Mouse (Mus musculus): ENCODE data around the gene Crp. TPM values are rescaled to one million over a fixed set of nuclear protein-coding genes. Genes with fewer than 3 reads are reported as not detected.

Crp gene
- polyA plus RNA-seq, 1 experiment = not detected

- WGBS = 46% methylated on average over 2 of the region's 2 CpGs
- no peak overlapping the region for H3K27ac ChIP-seq (ENCODE audit: control insufficient read depth, insufficient read depth, low read depth, low read length, poor library complexity)
- H3K4me1 ChIP-seq (ENCODE audit: control insufficient read depth, insufficient read depth, low read length) = no peaks in the 10 kb centered on the region
- TF ChIP-seq CTCF (IDR thresholded peaks at IDR 0.05; ENCODE audit: control insufficient read depth, insufficient read depth, low read length) (no peak), POLR2A (IDR thresholded peaks at IDR 0.05; ENCODE audit: borderline replicate concordance, control insufficient read depth, low read depth, low read length) (no peak)
- no peak overlapping the region for H3K4me3 ChIP-seq (replicated peaks; ENCODE audit: control insufficient read depth, low read depth, low read length)
These were observed 32.4 kb upstream of the Crp start for GRCm38 (mm10) chr1:172665457-172665856.

GRCm38 (mm10) chr1:172667597-172667996 is 30.3 kb upstream of the Crp start:
- Histone ChIP-seq H3K4me3 (replicated peaks; ENCODE audit: control insufficient read depth, low read depth, low read length) (no peak overlapping the region), H3K4me1 (ENCODE audit: control insufficient read depth, insufficient read depth, low read length) (no peaks in the 10 kb centered on the region), H3K27ac (ENCODE audit: control insufficient read depth, insufficient read depth, low read depth, low read length, poor library complexity) (no peak overlapping the region)
- no peak for TF ChIP-seq CTCF (IDR thresholded peaks at IDR 0.05; ENCODE audit: control insufficient read depth, insufficient read depth, low read length)
- no peak for TF ChIP-seq POLR2A (IDR thresholded peaks at IDR 0.05; ENCODE audit: borderline replicate concordance, control insufficient read depth, low read depth, low read length)
- 82% methylated on average over 6 of the region's 6 CpGs for WGBS

- Histone ChIP-seq H3K27ac (ENCODE audit: control insufficient read depth, insufficient read depth, low read depth, low read length, poor library complexity) (no peak overlapping the region), H3K4me3 (replicated peaks; ENCODE audit: control insufficient read depth, low read depth, low read length) (no peak overlapping the region), H3K4me1 (ENCODE audit: control insufficient read depth, insufficient read depth, low read length) (no peaks in the 10 kb centered on the region)
- WGBS = 54% methylated on average over 1 of the region's 1 CpGs
- TF ChIP-seq CTCF (IDR thresholded peaks at IDR 0.05; ENCODE audit: control insufficient read depth, insufficient read depth, low read length) (no peak), POLR2A (IDR thresholded peaks at IDR 0.05; ENCODE audit: borderline replicate concordance, control insufficient read depth, low read depth, low read length) (no peak)
These were observed 27.1 kb upstream of the Crp start for GRCm38 (mm10) chr1:172670716-172671115.

GRCm38 (mm10) chr1:172680742-172681141 is 17.1 kb upstream of the Crp start:
- H3K27ac ChIP-seq (ENCODE audit: control insufficient read depth, insufficient read depth, low read depth, low read length, poor library complexity) = no peak overlapping the region
- no peak overlapping the region for H3K4me3 ChIP-seq (replicated peaks; ENCODE audit: control insufficient read depth, low read depth, low read length)
- H3K4me1 ChIP-seq (ENCODE audit: control insufficient read depth, insufficient read depth, low read length) = no peaks in the 10 kb centered on the region
- WGBS = 89% methylated on average over 4 of the region's 4 CpGs
- TF ChIP-seq CTCF (IDR thresholded peaks at IDR 0.05; ENCODE audit: control insufficient read depth, insufficient read depth, low read length) (no peak), POLR2A (IDR thresholded peaks at IDR 0.05; ENCODE audit: borderline replicate concordance, control insufficient read depth, low read depth, low read length) (no peak)

GRCm38 (mm10) chr1:172683551-172683950 is 14.3 kb upstream of the Crp start:
- 80% methylated on average over 5 of the region's 5 CpGs for WGBS
- Histone ChIP-seq H3K4me3 (replicated peaks; ENCODE audit: control insufficient read depth, low read depth, low read length) (no peak overlapping the region), H3K4me1 (ENCODE audit: control insufficient read depth, insufficient read depth, low read length) (no peaks in the 10 kb centered on the region), H3K27ac (ENCODE audit: control insufficient read depth, insufficient read depth, low read depth, low read length, poor library complexity) (no peak overlapping the region)
- TF ChIP-seq POLR2A (IDR thresholded peaks at IDR 0.05; ENCODE audit: borderline replicate concordance, control insufficient read depth, low read depth, low read length) = no peak
- no peak for TF ChIP-seq CTCF (IDR thresholded peaks at IDR 0.05; ENCODE audit: control insufficient read depth, insufficient read depth, low read length)

GRCm38 (mm10) chr1:172683957-172684356 is 13.9 kb upstream of the Crp start:
- WGBS = 66% methylated on average over 1 of the region's 1 CpGs
- Histone ChIP-seq H3K4me3 (replicated peaks; ENCODE audit: control insufficient read depth, low read depth, low read length) (no peak overlapping the region), H3K4me1 (ENCODE audit: control insufficient read depth, insufficient read depth, low read length) (no peaks in the 10 kb centered on the region), H3K27ac (ENCODE audit: control insufficient read depth, insufficient read depth, low read depth, low read length, poor library complexity) (no peak overlapping the region)
- no peak for TF ChIP-seq CTCF (IDR thresholded peaks at IDR 0.05; ENCODE audit: control insufficient read depth, insufficient read depth, low read length)
- no peak for TF ChIP-seq POLR2A (IDR thresholded peaks at IDR 0.05; ENCODE audit: borderline replicate concordance, control insufficient read depth, low read depth, low read length)

GRCm38 (mm10) chr1:172685178-172685577 is 12.7 kb upstream of the Crp start:
- TF ChIP-seq CTCF (IDR thresholded peaks at IDR 0.05; ENCODE audit: control insufficient read depth, insufficient read depth, low read length) (no peak), POLR2A (IDR thresholded peaks at IDR 0.05; ENCODE audit: borderline replicate concordance, control insufficient read depth, low read depth, low read length) (no peak)
- no peak overlapping the region for H3K27ac ChIP-seq (ENCODE audit: control insufficient read depth, insufficient read depth, low read depth, low read length, poor library complexity)
- no peaks in the 10 kb centered on the region for H3K4me1 ChIP-seq (ENCODE audit: control insufficient read depth, insufficient read depth, low read length)
- no peak overlapping the region for H3K4me3 ChIP-seq (replicated peaks; ENCODE audit: control insufficient read depth, low read depth, low read length)
- 58% methylated on average over 3 of the region's 3 CpGs for WGBS

GRCm38 (mm10) chr1:172697422-172697821 is 433 bp upstream of the Crp start:
- Histone ChIP-seq H3K4me3 (replicated peaks; ENCODE audit: control insufficient read depth, low read depth, low read length) (no peak overlapping the region), H3K4me1 (ENCODE audit: control insufficient read depth, insufficient read depth, low read length) (no peaks in the 10 kb centered on the region), H3K27ac (ENCODE audit: control insufficient read depth, insufficient read depth, low read depth, low read length, poor library complexity) (no peak overlapping the region)
- TF ChIP-seq CTCF (IDR thresholded peaks at IDR 0.05; ENCODE audit: control insufficient read depth, insufficient read depth, low read length) (no peak), POLR2A (IDR thresholded peaks at IDR 0.05; ENCODE audit: borderline replicate concordance, control insufficient read depth, low read depth, low read length) (no peak)

GRCm38 (mm10) chr1:172700814-172701213 is 3.0 kb downstream of the Crp start:
- Histone ChIP-seq H3K4me1 (ENCODE audit: control insufficient read depth, insufficient read depth, low read length) (no peaks in the 10 kb centered on the region), H3K4me3 (replicated peaks; ENCODE audit: control insufficient read depth, low read depth, low read length) (no peak overlapping the region), H3K27ac (ENCODE audit: control insufficient read depth, insufficient read depth, low read depth, low read length, poor library complexity) (no peak overlapping the region)
- WGBS = 71% methylated on average over 3 of the region's 3 CpGs
- TF ChIP-seq CTCF (IDR thresholded peaks at IDR 0.05; ENCODE audit: control insufficient read depth, insufficient read depth, low read length) (no peak), POLR2A (IDR thresholded peaks at IDR 0.05; ENCODE audit: borderline replicate concordance, control insufficient read depth, low read depth, low read length) (no peak)
